Mouse (Mus musculus) mature B cell (primary cell): Measurements from ENCODE around the gene Gnptab.

Experiments used
- in situ Hi-C: fragments of 300-500 bp; cut with MboI; formaldehyde crosslinking; loops from 2 replicates; pipeline ENCODE4 v1.14.3; 2019

The Gnptab gene

GRCm38 (mm10) chr10:88377666-88378065 lies 1.3 kb upstream of the Gnptab start:
- in situ Hi-C loops: loop anchor here (25.0 kb wide), 2 partner anchors 360 to 1265 kb away; partner anchors contain the start of gene Arl1

GRCm38 (mm10) chr10:88380002-88380401 lies 1.1 kb downstream of the Gnptab start:
- in situ Hi-C loops: loop anchor here (5.0 to 25.0 kb wide), 3 partner anchors 47 to 1268 kb away; partner anchors contain the start of gene Arl1

GRCm38 (mm10) chr10:88380430-88381060 lies 1.6 kb downstream of the Gnptab start:
- in situ Hi-C loops: loop anchor here (5.0 to 25.0 kb wide), 3 partner anchors 47 to 1268 kb away; partner anchors contain the start of gene Arl1

GRCm38 (mm10) chr10:88381286-88381685 lies 2.4 kb downstream of the Gnptab start:
- in situ Hi-C loops: loop anchor here (5.0 to 25.0 kb wide), 3 partner anchors 46 to 1269 kb away; partner anchors contain the start of gene Arl1

- in situ Hi-C loops: loop anchor here (5.0 to 25.0 kb wide), 3 partner anchors 45 to 1270 kb away; partner anchors contain the start of gene Arl1
Observed at GRCm38 (mm10) chr10:88382009-88382408, 3.1 kb downstream of the Gnptab start.

GRCm38 (mm10) chr10:88383479-88383878 lies 4.5 kb downstream of the Gnptab start:
- in situ Hi-C loops: loop anchor here (5.0 to 25.0 kb wide), 3 partner anchors 44 to 1271 kb away; partner anchors contain the start of gene Arl1

- in situ Hi-C loops: loop anchor here (5.0 to 25.0 kb wide), 3 partner anchors 43 to 1272 kb away; partner anchors contain the start of gene Arl1
Observed at GRCm38 (mm10) chr10:88384081-88384480, 5.1 kb downstream of the Gnptab start.

GRCm38 (mm10) chr10:88385290-88385689 lies 6.4 kb downstream of the Gnptab start:
- in situ Hi-C loops: loop anchor here (25.0 kb wide), 2 partner anchors 352 to 1273 kb away; partner anchors contain the start of gene Arl1

- in situ Hi-C loops: loop anchor here (25.0 kb wide), 2 partner anchors 352 to 1273 kb away; partner anchors contain the start of gene Arl1
Observed at GRCm38 (mm10) chr10:88385758-88386157, 6.8 kb downstream of the Gnptab start.

- in situ Hi-C loops: loop anchor here (25.0 kb wide), 2 partner anchors 351 to 1274 kb away; partner anchors contain the start of gene Arl1
Observed at GRCm38 (mm10) chr10:88386251-88386650, 7.3 kb downstream of the Gnptab start.

- in situ Hi-C loops: loop anchor here (25.0 kb wide), 2 partner anchors 348 to 1277 kb away; partner anchors contain the start of gene Arl1
Observed at GRCm38 (mm10) chr10:88389576-88389975, 10.6 kb downstream of the Gnptab start.

GRCm38 (mm10) chr10:88390096-88390790 lies 11.3 kb downstream of the Gnptab start:
- in situ Hi-C loops: loop anchor here (25.0 kb wide), 2 partner anchors 347 to 1278 kb away; partner anchors contain the start of gene Arl1

- in situ Hi-C loops: loop anchor here (25.0 kb wide), 2 partner anchors 346 to 1279 kb away; partner anchors contain the start of gene Arl1
Observed at GRCm38 (mm10) chr10:88391495-88391894, 12.6 kb downstream of the Gnptab start.

- in situ Hi-C loops: loop anchor here (25.0 kb wide), 2 partner anchors 345 to 1280 kb away; partner anchors contain the start of gene Arl1
Observed at GRCm38 (mm10) chr10:88392181-88392847, 13.4 kb downstream of the Gnptab start.

- in situ Hi-C loops: loop anchor here (25.0 kb wide), 2 partner anchors 339 to 1286 kb away; partner anchors contain the start of gene Arl1
Observed at GRCm38 (mm10) chr10:88398668-88399243, 19.8 kb downstream of the Gnptab start.

GRCm38 (mm10) chr10:88399271-88399670 lies 20.3 kb downstream of the Gnptab start:
- in situ Hi-C loops: loop anchor here (25.0 kb wide), 2 partner anchors 338 to 1287 kb away; partner anchors contain the start of gene Arl1

- in situ Hi-C loops: no loop called here
Observed at GRCm38 (mm10) chr10:88403021-88403420, 24.1 kb downstream of the Gnptab start.

- in situ Hi-C loops: no loop called here
Observed at GRCm38 (mm10) chr10:88404220-88404619, 25.3 kb downstream of the Gnptab start.

GRCm38 (mm10) chr10:88405812-88406211 lies 26.9 kb downstream of the Gnptab start:
- in situ Hi-C loops: no loop called here

GRCm38 (mm10) chr10:88407875-88408631 lies 29.1 kb downstream of the Gnptab start:
- in situ Hi-C loops: no loop called here
